Mouse (Mus musculus): ENCODE data around the gene Usp45. TPM values are rescaled to one million over a fixed set of nuclear protein-coding genes. Genes with fewer than 3 reads are reported as not detected.
A peak's percentile ranks its signal among the peaks of the same experiment; 100 is the strongest.
"Not testable (repeated sequence)": the region's sequence is repeated elsewhere in the genome, so short reads cannot be mapped to it uniquely, and the experiment has no call there.

Gene Usp45
- polyA plus RNA-seq (2015; fragmentation: Nextera tagmentation; extraction: Ambion mirVana) = 7.0 and 7.4 TPM in 2 replicates

DNA sequence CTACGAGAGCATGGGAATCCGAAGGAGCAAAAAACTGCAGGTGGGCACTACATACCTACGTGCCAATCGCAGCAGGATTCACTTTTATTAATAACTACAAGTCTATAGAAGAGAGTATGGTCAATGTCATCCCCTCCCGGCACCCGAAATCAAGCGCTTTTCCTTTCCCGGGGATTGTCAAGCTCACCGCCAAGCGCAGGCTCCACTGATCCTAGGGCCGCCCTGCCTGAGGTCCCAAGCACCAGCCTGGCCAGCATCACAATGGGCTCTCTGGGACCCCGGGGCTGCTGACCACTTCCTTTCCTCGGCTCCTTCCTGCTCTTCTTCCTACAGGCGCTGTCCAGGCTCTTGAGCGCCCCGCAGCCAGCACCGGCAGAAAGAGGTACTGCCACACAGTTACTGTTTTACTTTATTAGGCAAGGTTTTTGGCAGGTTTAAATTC, at the start of gene Usp45, which contains the start of gene Tstd3:
Gene Usp45, plus strand, starts transcription at position 294 of the 442 bp plus-strand sequence.
Gene Tstd3, minus strand, starts transcription at position 350 of the 442 bp plus-strand sequence.
- Histone ChIP-seq H3K36me3 (no peaks in the 10 kb centered on the region), H3K4me1 (0 out of 2 replicates have a peak, but pooled peaks cover 5% of the 10 kb centered on the region), H3K4me2 (peak within 1 kb of the TSS; percentile 72), H3K27ac (no peak within 1 kb of the TSS), H3K27me3 (no peaks in the 10 kb centered on the region), H3K9me3 (no peaks in the 10 kb centered on the region), H3K9ac (peak within 1 kb of the TSS; percentile 52), H3K4me3 (peak within 1 kb of the TSS; percentile 62)
- 4% methylated on average over 17 of the region's 17 CpGs for WGBS
- no peak for ATAC-seq (ENCODE audit: insufficient number of reproducible peaks, low FRiP score, low TSS enrichment, low read depth)

DNA sequence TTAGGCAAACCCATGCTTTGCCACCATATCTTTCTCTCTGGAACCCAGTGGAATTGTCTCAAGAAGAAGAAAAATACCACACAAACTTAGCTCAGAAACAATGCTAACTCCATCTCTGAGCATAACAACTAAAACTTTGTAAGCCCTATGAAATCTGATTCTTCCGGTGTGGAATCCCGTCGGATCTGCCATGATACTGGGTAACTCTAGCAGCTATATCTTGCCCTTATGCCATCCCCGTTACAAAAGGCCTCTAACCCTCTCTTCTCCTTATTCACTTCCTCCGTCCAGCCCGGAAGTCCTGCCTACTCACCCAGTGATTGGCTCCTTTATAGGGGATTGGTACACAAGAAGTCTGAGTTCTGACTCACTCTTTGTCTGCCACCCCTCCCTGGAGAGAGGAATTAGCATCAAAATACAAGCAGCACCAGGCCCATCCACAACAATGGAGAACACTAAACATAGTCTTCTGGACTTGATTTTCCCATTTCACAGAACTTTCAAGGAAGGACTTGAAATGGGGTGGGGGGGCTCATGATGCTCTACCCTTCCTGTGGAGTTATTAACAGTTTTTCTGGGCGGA, 44.1 kb upstream of the Usp45 start:
- Histone ChIP-seq H3K9ac (no peak overlapping the region), H3K27ac (no peak overlapping the region), H3K4me3 (no peak overlapping the region), H3K4me2 (no peak overlapping the region), H3K4me1 (no peaks in the 10 kb centered on the region), H3K36me3 (no peaks in the 10 kb centered on the region), H3K9me3 (no peaks in the 10 kb centered on the region), H3K27me3 (no peaks in the 10 kb centered on the region)
- no peak for ATAC-seq (ENCODE audit: insufficient number of reproducible peaks, low FRiP score, low TSS enrichment, low read depth)
- WGBS = 58% methylated on average over 7 of the region's 7 CpGs

DNA sequence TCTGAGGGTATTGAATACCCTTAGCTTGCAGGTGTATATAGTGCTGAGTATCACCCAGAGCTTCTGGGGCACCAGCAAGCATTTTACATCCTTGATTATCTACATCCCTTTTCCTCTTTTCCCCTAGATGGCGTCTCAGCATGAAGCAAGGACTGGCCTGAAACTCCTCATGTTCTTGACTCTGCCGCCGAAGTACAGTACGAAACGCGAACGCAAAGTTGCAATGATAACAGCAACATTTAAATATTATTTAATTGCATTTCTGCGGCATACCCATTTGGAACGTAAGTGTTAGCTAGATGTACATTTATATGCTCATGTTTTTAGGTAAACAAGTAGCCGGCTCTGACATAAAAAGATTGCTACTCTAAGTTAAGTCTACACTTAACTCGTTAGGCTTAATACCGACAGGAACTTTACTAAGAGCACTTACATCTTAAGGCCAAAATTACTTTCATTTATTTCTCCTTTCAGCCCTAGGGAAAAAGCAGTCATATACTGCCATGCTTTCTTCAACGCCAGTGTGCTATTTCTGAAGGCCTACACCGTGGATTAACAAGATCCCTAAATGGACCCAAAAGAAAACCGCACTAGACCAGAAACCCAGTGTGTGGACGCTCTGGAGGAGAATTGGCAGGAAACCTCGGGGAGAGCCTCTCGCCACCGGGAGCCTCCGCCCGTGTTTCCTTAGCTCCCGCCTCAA, 39.9 kb upstream of the Usp45 start:
- no peaks in the 10 kb centered on the region for H3K9me3 ChIP-seq
- WGBS = under 1% methylated on average over 22 of the region's 22 CpGs
- no peak overlapping the region for H3K9ac ChIP-seq
- peak overlapping the region; percentile 67 for H3K4me2 ChIP-seq
- no peaks in the 10 kb centered on the region for H3K27me3 ChIP-seq
- H3K36me3 ChIP-seq = no peaks in the 10 kb centered on the region
- peak overlapping the region; percentile 81 for H3K27ac ChIP-seq
- peak overlapping the region; percentile 66 for H3K4me3 ChIP-seq
- peaks cover 6% of the 10 kb centered on the region; the same call in 1 of the 2 replicates for H3K4me1 ChIP-seq
- peak; percentile 44; the same call in 1 of the 2 replicates for ATAC-seq (ENCODE audit: insufficient number of reproducible peaks, low FRiP score, low TSS enrichment, low read depth)

DNA sequence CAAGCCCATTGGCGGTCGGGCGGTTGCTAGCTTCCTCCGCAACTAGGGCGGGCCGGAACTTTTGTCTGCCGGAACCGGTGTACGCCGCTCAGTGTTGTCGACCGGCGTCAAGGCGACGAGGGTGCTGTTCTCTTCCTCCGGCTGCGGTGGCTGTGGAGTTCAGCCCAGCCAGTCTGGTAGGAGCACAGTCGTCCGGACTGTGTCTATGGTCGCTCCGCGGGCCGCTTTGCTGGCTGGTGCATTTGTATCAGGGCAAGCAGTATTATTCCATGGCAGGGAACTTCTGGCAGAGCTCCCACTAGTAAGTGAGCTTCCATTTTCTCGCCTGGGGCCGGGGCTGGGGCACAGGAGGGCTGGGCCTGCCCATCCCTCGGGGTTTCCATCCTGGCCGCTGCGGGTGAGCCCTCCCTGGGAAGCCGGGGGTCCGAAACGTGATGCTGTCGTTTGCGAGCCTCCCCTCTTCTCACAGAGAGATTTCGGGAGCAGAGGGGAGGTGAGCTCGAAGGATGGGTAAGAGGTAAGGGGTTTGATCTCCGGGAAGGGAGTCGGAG, 39.3 kb upstream of the Usp45 start, which contains the start of gene Ccnc:
Gene Ccnc, plus strand, starts transcription at position 87 of the 551 bp plus-strand sequence.
- Histone ChIP-seq H3K4me3 (peak within 1 kb of the TSS; percentile 66), H3K27ac (peak within 1 kb of the TSS; percentile 81), H3K36me3 (peaks cover under 1% of the 10 kb centered on the region), H3K4me1 (peaks cover 6% of the 10 kb centered on the region; the same call in 1 of the 2 replicates), H3K4me2 (peak within 1 kb of the TSS; percentile 67), H3K9me3 (no peaks in the 10 kb centered on the region), H3K9ac (peak within 1 kb of the TSS; percentile 62), H3K27me3 (no peaks in the 10 kb centered on the region)
- ATAC-seq (ENCODE audit: insufficient number of reproducible peaks, low FRiP score, low TSS enrichment, low read depth) = peak; percentile 95
- WGBS = under 1% methylated on average over 37 of the region's 37 CpGs

DNA sequence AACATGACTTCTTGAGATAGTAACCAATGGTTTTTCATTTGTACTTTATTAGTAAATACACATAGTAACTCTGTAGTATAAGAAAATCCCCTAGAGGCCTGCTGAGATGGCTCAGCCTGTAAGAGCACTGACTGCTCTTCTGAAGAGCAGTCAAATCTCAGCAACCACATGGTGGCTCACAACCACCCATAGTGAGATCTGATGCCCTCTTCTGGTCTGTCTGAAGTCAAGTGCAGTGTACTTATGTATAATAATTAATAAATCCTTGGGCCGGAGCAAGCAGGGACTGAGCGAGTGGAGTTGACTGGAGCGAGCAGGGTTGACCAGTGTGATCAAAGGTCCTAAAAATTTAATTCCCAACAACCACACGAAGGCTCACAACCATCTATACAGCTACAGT, 27.8 kb upstream of the Usp45 start:
- Histone ChIP-seq H3K27me3 (no peaks in the 10 kb centered on the region), H3K4me1 (no peaks in the 10 kb centered on the region), H3K4me3 (no peak overlapping the region), H3K27ac (no peak overlapping the region), H3K9me3 (no peaks in the 10 kb centered on the region), H3K9ac (no peak overlapping the region), H3K36me3 (peaks cover 20% of the 10 kb centered on the region; the same call in 1 of the 2 replicates), H3K4me2 (no peak overlapping the region)
- 91% methylated on average over 4 of the region's 4 CpGs for whole genome bisulfite sequencing
- ATAC-seq (ENCODE audit: insufficient number of reproducible peaks, low FRiP score, low TSS enrichment, low read depth) = no peak

DNA sequence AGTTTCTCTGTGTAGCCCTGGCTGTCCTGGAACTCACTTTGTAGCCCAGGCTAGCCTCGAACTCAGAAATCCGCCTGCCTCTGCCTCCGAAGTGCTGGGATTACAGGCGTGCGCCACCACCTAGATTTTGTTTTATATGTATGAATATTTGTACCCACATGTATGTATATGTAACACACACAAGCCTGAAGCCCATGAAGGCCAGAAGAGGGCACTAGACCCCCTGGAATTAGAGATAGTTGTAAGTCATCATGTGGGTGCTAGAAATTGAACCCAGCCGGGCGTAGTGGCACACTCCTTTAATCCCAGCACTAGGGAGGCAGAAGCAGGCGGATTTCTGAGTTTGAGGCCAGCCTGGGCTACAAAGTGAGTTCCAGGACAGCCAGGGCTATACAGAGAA, 22.8 kb upstream of the Usp45 start:
- H3K4me1 ChIP-seq; H3K4me3 ChIP-seq; ATAC-seq (ENCODE audit: insufficient number of reproducible peaks, low FRiP score, low TSS enrichment, low read depth); H3K27me3 ChIP-seq; H3K9me3 ChIP-seq; H3K4me2 ChIP-seq; H3K9ac ChIP-seq; H3K27ac ChIP-seq: not testable (repeated sequence)
- WGBS = 95% methylated on average over 8 of the region's 8 CpGs
- peaks cover 16% of the 10 kb centered on the region; the same call in 1 of the 2 replicates for H3K36me3 ChIP-seq

DNA sequence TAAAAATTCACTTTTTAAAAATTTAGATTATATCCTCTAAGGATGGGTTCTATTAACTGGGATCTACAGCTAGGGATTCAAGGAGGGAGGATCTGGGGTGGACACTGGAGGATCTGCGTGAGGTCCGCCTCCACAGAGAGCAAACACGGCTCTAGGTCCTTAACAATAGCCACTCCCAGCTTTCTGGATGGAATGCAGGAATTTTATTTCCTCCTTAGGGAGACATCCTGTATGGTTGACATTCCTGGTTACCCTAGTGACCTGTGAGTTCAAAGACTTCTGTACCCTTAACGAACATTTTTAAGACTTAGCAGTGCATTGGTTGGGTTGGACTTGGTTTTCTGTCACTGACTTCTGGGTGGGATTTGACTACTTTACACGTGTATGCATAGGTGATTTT, 21.2 kb upstream of the Usp45 start:
- Histone ChIP-seq H3K36me3 (peaks cover 19% of the 10 kb centered on the region; the same call in 1 of the 2 replicates), H3K9ac (no peak overlapping the region), H3K4me1 (no peaks in the 10 kb centered on the region), H3K27me3 (no peaks in the 10 kb centered on the region), H3K9me3 (no peaks in the 10 kb centered on the region), H3K4me3 (no peak overlapping the region), H3K27ac (no peak overlapping the region), H3K4me2 (no peak overlapping the region)
- no peak for ATAC-seq (ENCODE audit: insufficient number of reproducible peaks, low FRiP score, low TSS enrichment, low read depth)
- WGBS = 50% methylated on average over 5 of the region's 5 CpGs

DNA sequence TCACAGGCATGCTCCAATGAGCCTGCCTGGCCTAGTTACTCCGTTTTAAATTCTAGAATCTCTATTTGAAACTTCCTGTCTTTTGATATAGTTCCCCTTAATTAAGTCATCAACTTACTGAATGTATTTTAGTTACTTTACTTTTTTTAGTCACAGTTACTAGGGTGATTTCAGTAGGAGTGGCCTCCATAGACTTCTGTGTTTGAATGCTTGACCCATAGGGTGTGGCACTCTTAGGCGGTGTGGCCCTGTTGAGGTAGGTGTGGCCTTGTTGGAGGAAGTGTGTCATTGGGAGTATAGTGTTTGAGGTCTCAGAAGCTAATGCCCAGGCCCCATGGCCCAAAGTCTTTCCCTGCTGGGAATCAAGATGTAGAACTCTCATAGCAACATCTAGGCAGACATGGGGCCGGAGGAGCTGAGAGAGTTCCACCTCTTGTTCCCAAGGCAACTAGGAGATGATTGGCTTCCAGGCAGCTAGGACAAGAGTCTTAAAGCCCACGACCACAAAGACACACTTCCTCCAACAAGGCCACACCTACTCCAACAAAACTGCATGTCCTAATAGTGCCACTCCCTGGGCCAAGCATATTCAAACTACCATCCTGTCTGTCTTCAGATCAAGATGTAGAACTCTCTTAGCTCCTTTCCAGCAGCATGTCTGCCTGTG, 11.7 kb upstream of the Usp45 start:
- 61% methylated on average over 4 of the region's 4 CpGs for WGBS
- Histone ChIP-seq H3K36me3 (peaks cover 7% of the 10 kb centered on the region), H3K4me1 (no peaks in the 10 kb centered on the region), H3K9me3 (no peaks in the 10 kb centered on the region), H3K9ac (no peak overlapping the region), H3K27me3 (no peaks in the 10 kb centered on the region), H3K4me2 (no peak overlapping the region), H3K4me3 (no peak overlapping the region), H3K27ac (no peak overlapping the region)
- no peak for ATAC-seq (ENCODE audit: insufficient number of reproducible peaks, low FRiP score, low TSS enrichment, low read depth)

DNA sequence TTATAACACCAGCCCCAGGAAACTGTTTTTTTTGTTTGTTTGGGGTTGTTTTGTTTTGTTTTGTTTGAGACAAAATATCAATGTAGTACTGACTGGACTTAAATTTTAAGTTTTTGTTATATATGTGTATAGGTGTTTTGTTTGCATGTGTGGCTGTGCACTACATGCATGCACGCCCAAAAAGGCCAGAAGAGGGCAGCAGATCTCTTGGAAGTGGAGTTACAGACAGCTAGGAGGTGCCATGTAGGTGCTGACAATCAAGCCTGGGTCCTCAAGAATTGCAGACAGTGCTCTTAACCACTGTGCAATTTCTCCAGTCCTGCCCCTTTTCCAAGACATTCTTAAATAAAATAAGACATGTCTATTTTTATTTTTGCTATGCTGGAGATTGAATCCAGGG, 8.1 kb upstream of the Usp45 start:
- Histone ChIP-seq H3K9me3 (no peaks in the 10 kb centered on the region), H3K36me3 (peaks cover 7% of the 10 kb centered on the region), H3K27me3 (no peaks in the 10 kb centered on the region), H3K4me1 (no peaks in the 10 kb centered on the region; the same call in 1 of the 2 replicates), H3K4me2 (no peak overlapping the region), H3K4me3 (no peak overlapping the region), H3K27ac (no peak overlapping the region), H3K9ac (no peak overlapping the region)
- no peak for ATAC-seq (ENCODE audit: insufficient number of reproducible peaks, low FRiP score, low TSS enrichment, low read depth)
- WGBS = 66% methylated on average over 1 of the region's 1 CpGs

DNA sequence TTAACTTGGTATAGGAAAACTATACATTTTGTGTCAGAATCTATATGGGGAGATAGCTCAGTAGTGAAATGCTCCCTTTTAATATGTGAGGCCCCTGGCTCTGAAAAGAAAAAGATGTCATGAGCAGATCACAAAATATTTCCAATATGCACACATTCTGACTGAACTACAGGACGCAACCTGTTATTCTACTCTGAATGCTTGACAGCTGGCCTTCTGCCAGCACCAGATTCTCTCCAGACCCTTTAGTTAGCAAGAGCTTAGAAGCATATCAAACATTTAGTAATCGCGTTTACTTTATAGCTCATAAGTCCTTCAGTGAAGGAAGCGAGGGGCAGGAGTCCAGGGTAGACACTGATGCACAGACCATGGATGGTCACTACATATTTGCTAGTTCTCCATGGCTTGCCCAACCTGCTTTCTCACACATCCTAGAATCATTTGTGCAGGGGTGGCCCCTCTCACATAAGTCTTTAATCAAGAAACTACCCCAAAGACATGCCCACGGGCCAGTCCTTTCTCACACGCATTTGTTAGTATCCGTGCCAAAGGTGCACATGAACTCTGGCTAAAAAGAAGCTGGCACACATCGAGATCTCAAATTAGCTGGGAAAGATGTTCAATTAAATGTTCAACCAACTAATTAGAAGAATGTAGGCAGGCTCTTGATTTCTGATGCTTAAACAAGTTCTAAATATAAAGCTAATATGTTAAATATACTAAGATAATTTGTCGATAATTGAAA, 5.4 kb upstream of the Usp45 start:
- Histone ChIP-seq H3K27me3 (no peaks in the 10 kb centered on the region), H3K4me3 (no peak overlapping the region), H3K4me1 (peaks cover 1% of the 10 kb centered on the region; the same call in 1 of the 2 replicates), H3K9me3 (no peaks in the 10 kb centered on the region), H3K36me3 (peaks cover 7% of the 10 kb centered on the region), H3K27ac (no peak overlapping the region), H3K4me2 (no peak overlapping the region), H3K9ac (no peak overlapping the region)
- ATAC-seq (ENCODE audit: insufficient number of reproducible peaks, low FRiP score, low TSS enrichment, low read depth) = no peak
- WGBS = 56% methylated on average over 9 of the region's 9 CpGs

DNA sequence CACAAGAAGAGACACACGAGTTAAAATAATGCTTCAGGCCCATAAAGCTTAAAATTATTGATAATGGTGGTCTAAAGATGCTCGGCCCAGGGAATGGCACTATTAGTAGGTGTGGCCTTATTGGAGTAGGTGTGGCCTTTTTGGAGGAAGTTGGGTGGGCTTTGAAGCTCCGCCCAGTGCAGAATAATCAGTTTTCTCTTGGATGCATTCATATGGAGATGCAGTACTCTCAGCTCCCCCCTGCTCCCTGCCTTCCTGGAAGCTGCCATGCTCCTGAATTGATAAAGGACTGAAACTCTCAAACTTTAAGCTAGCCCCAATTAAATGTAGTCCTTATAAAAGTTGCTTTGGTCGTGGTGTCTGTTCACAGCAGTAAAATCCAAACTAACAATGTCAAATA, 3.1 kb upstream of the Usp45 start:
- WGBS = 72% methylated on average over 4 of the region's 4 CpGs
- Histone ChIP-seq H3K27me3 (no peaks in the 10 kb centered on the region), H3K4me1 (peaks cover 5% of the 10 kb centered on the region; the same call in 1 of the 2 replicates), H3K27ac (no peak overlapping the region), H3K36me3 (peaks cover 6% of the 10 kb centered on the region), H3K4me2 (no peak overlapping the region), H3K9me3 (no peaks in the 10 kb centered on the region), H3K9ac (no peak overlapping the region), H3K4me3 (no peak overlapping the region)
- no peak for ATAC-seq (ENCODE audit: insufficient number of reproducible peaks, low FRiP score, low TSS enrichment, low read depth)

All from limb, embryonic 15.5 days (tissue).